In the genomic region with DNA sequence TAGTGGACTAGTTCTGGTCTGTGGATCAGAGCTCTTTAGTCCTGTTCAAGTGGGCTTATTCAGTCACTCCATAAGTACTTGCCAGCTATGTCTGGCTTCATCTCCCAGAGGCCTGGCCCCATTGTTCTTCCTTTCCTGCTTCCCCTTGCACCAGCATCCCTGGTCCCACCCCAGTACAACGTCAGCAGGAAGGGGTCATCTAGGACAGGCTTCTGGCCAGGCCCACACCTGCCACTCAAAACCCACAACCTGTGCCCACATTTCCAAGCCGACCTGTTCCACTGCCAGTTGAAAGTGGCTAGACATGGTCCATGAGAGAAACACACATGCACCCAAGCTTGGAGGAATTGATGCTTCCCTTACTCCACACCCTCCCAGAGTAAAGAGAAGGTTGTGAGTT, we compare ENCODE assay signal across 15 mouse cellular contexts.
DNase-seq lines count a peak whose midpoint lies in the region; ATAC-seq and TF ChIP-seq lines count a peak whose summit lies in the region.
"Had no signal": no experiment of that assay in that cellular context is flagged by ENCODE, and none has a peak within 500 bp of the region (broad histone marks: within the 10 kb centered on the region; RNA-seq: fewer than 3 reads in every experiment).

No protein-coding gene starts in this region.

- TF ChIP-seq POLR2A in kidney, adult 2 months (IDR thresholded peaks at IDR 0.05; ENCODE audit: low read depth, low read length): no peak

- H3K9ac ChIP-seq in midbrain, postnatal 0 days (replicated peaks; ENCODE audit: low read length, poor library complexity, severe bottlenecking): no peak overlapping the region
- H3K9ac ChIP-seq: embryonic facial prominence, embryonic 12.5 days; forebrain, embryonic 13.5 days; hindbrain, embryonic 14.5 days; neural tube, embryonic 12.5 days had no signal

- no peak overlapping the region for H3K4me3 ChIP-seq in kidney, adult 2 months (ENCODE audit: insufficient read depth, low read depth, low read length)
- no peak overlapping the region for H3K4me3 ChIP-seq in midbrain, embryonic 10.5 days
- no peak overlapping the region for H3K4me3 ChIP-seq in midbrain, postnatal 0 days (ENCODE audit: low read depth, low read length)
- H3K4me3 ChIP-seq: embryonic facial prominence, embryonic 12.5 days; forebrain, embryonic 13.5 days; neural tube, embryonic 12.5 days had no signal

- no peaks in the 10 kb centered on the region for H3K9me3 ChIP-seq in midbrain, embryonic 10.5 days (replicated peaks)
- no peaks in the 10 kb centered on the region for H3K9me3 ChIP-seq in midbrain, postnatal 0 days (ENCODE audit: low read length)
- H3K9me3 ChIP-seq: embryonic facial prominence, embryonic 12.5 days; forebrain, embryonic 13.5 days; neural tube, embryonic 12.5 days had no signal

- peak; percentile 32 for DNase-seq in kidney, adult 2 months
- DNase-seq in kidney, adult 8-10 months: no peak
- no peak for DNase-seq in midbrain, embryonic 10.5 days (ENCODE audit: low spot score)
- no peak for DNase-seq in midbrain, postnatal 0 days (ENCODE audit: low spot score)
- DNase-seq in heart, postnatal 4 days: peak; percentile 54
- no peak for DNase-seq in cerebellum, postnatal 4 days (ENCODE audit: low spot score in 2 of 2)
- no peak for DNase-seq in embryo, embryonic 10.5 days (ENCODE audit: low spot score)
- DNase-seq: adrenal gland, postnatal 10 days; cerebellum, postnatal 10 days; midbrain, embryonic 14.5 days; right cerebral cortex, adult 18-20 months had no signal

- no peak for ATAC-seq in midbrain, postnatal 0 days (ENCODE audit: low FRiP score)
- ATAC-seq: forebrain, embryonic 13.5 days had no signal

- H3K27me3 ChIP-seq in kidney, adult 2 months (replicated peaks; ENCODE audit: control insufficient read depth, insufficient read depth, low read length): no peaks in the 10 kb centered on the region
- no peaks in the 10 kb centered on the region for H3K27me3 ChIP-seq in midbrain, embryonic 10.5 days (ENCODE audit: low read depth, poor library complexity, severe bottlenecking)
- no peaks in the 10 kb centered on the region for H3K27me3 ChIP-seq in midbrain, postnatal 0 days (ENCODE audit: insufficient read depth, low read length)
- H3K27me3 ChIP-seq: embryonic facial prominence, embryonic 12.5 days; forebrain, embryonic 13.5 days; neural tube, embryonic 12.5 days had no signal

- WGBS in kidney, adult 2 months: 68% methylated on average over 2 of the region's 2 CpGs
- 66% methylated on average over 2 of the region's 2 CpGs for WGBS in midbrain, embryonic 10.5 days
- 55% methylated on average over 2 of the region's 2 CpGs for WGBS in midbrain, postnatal 0 days

- H3K4me1 ChIP-seq in kidney, adult 2 months (ENCODE audit: control insufficient read depth, insufficient read depth, low read length): no peaks in the 10 kb centered on the region
- H3K4me1 ChIP-seq in midbrain, embryonic 10.5 days: peaks cover 47% of the 10 kb centered on the region
- peaks cover 17% of the 10 kb centered on the region for H3K4me1 ChIP-seq in midbrain, postnatal 0 days (ENCODE audit: insufficient read depth, low read length)

- no peak overlapping the region for H3K27ac ChIP-seq in kidney, adult 2 months (ENCODE audit: insufficient read depth, low read depth, low read length)
- H3K27ac ChIP-seq in midbrain, embryonic 10.5 days (replicated peaks): peak overlapping the region; percentile 7; the same call in 1 of the 2 replicates
- no peak overlapping the region for H3K27ac ChIP-seq in midbrain, postnatal 0 days (ENCODE audit: low read depth, low read length)
- H3K27ac ChIP-seq: forebrain, embryonic 13.5 days; hindbrain, embryonic 14.5 days; neural tube, embryonic 12.5 days had no signal

- H3K36me3 ChIP-seq in kidney, adult 2 months (ENCODE audit: control insufficient read depth, insufficient read depth, low read length): no peaks in the 10 kb centered on the region
- H3K36me3 ChIP-seq in midbrain, embryonic 10.5 days: no peaks in the 10 kb centered on the region
- H3K36me3 ChIP-seq in midbrain, postnatal 0 days (ENCODE audit: insufficient read depth, low read length): no peaks in the 10 kb centered on the region
- H3K36me3 ChIP-seq: embryonic facial prominence, embryonic 12.5 days; neural tube, embryonic 12.5 days had no signal

- TF ChIP-seq CTCF in kidney, adult 2 months (conservative IDR thresholded peaks at IDR 0.05; ENCODE audit: insufficient read depth, insufficient read length, low read depth, low read length): no peak
- no peak for TF ChIP-seq CTCF in midbrain, postnatal 0 days (IDR thresholded peaks at IDR 0.05)

- H3K4me2 ChIP-seq in midbrain, postnatal 0 days (ENCODE audit: low read depth, low read length, poor library complexity, severe bottlenecking): no peak overlapping the region
- H3K4me2 ChIP-seq: embryonic facial prominence, embryonic 12.5 days; forebrain, embryonic 13.5 days; hindbrain, embryonic 14.5 days; neural tube, embryonic 12.5 days had no signal

Comparison
In these comparisons a context has a peak if more than half of its experiments do, and no peak if none do; other contexts are left out.
1. DNase-seq: peak in kidney, adult 2 months (single experiment) and heart, postnatal 4 days (single experiment); none in kidney, adult 8-10 months (0 of 2), midbrain, embryonic 10.5 days (single experiment), midbrain, postnatal 0 days (single experiment), cerebellum, postnatal 4 days (0 of 2) and embryo, embryonic 10.5 days (single experiment).